Mouse (Mus musculus) hindbrain, embryonic 14.5 days (tissue): ENCODE measurements around the gene Serpina1b. TPM values are rescaled to one million over a fixed set of nuclear protein-coding genes. Genes with fewer than 3 reads are reported as not detected.

ENCODE experiments used
- ATAC-seq: fragments of 200-750 bp; cut with Nextera tagmentation; 2 replicates; pipeline ENCODE4 v1.8.0; 2017; ENCODE audit warnings: moderate number of reproducible peaks, mild to moderate bottlenecking, moderate TSS enrichment, moderate library complexity; ENCODE audit not compliant: low FRiP score
- DNase-seq: peaks from one replicate; pipeline ENCODE4 v3.0.0-alpha.2; 2015; ENCODE audit warnings: low spot score
- H3K27ac ChIP-seq: fragments of 300-500 bp; sonication (generic); 2 replicates; pipeline ENCODE4 v1.5.1; 2014; ENCODE audit warnings: mild to moderate bottlenecking, moderate library complexity
- H3K27me3 ChIP-seq: fragments of 300-500 bp; sonication (generic); 2 replicates; pipeline ENCODE4 v1.6.1; 2014; ENCODE audit warnings: mild to moderate bottlenecking, low read length, mixed read lengths; ENCODE audit not compliant: control insufficient read depth, insufficient read depth
- H3K36me3 ChIP-seq: fragments of 300-500 bp; sonication (generic); replicated peaks from 2 replicates; pipeline ENCODE4 v1.6.1; 2014; ENCODE audit not compliant: control insufficient read depth, insufficient read depth
- H3K4me1 ChIP-seq: fragments of 300-500 bp; sonication (generic); replicated peaks from 2 replicates; pipeline ENCODE4 v1.6.1; 2014; ENCODE audit warnings: antibody characterized with exemption, low read length, mixed read lengths; ENCODE audit not compliant: control insufficient read depth, insufficient read depth
- H3K4me2 ChIP-seq: fragments of 300-500 bp; sonication (generic); replicated peaks from 2 replicates; pipeline ENCODE4 v1.6.1; 2014; ENCODE audit warnings: mild to moderate bottlenecking, moderate library complexity
- H3K4me3 ChIP-seq: fragments of 300-500 bp; sonication (generic); replicated peaks from 2 replicates; pipeline ENCODE4 v1.5.1; 2014; ENCODE audit warnings: mild to moderate bottlenecking, low read length
- H3K9ac ChIP-seq: fragments of 300-500 bp; sonication (generic); 2 replicates; pipeline ENCODE4 v1.6.1; 2014
- H3K9me3 ChIP-seq: fragments of 300-500 bp; sonication (generic); 2 replicates; pipeline ENCODE4 v1.6.1; 2016; ENCODE audit warnings: low read length; ENCODE audit not compliant: control insufficient read depth
- WGBS: fragments of 180-500 bp; shearing (Covaris S2); extraction: QIAGEN DNeasy Blood & Tissue Kit; methylation state at CpG from one replicate; pipeline ENCODE4 v1.1.7; 2014; 5-methylcytosine and 5-hydroxymethylcytosine counted together
- polyA plus RNA-seq: library from polyadenylated mRNA; unstranded; fragments of >200 nt; fragmentation: Nextera tagmentation; extraction: Ambion mirVana; gene quantifications from 2 replicates; pipeline ENCODE4 v1.2.1, GENCODE M21; 2014

Serpina1b gene
- polyA plus RNA-seq, 1 experiment from 2014 or later: not detected

DNA sequence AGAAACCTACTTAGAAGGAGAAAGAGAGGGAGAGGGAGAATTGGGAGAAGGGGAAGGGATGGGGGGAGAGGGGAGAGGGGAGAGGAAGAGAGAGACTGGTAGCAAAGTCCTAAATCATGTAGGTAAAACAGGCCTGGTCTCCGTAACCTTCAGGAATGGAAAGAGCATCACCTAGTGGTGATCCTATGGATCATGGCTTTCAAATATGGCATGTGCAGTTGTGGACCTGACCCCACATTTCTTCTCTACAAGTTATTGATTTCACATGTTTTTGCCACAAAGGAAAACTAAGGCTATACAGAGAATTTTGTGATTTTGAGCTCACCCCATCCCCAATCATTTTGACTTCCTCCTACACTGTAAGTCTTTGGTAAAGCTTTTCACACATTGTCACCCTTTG, 119.8 kb downstream of the Serpina1b start:
- WGBS: 79% methylated on average over 1 of the region's 1 CpGs
- no peaks in the 10 kb centered on the region for H3K27me3 ChIP-seq
- no peaks in the 10 kb centered on the region for H3K4me1 ChIP-seq
- H3K4me2 ChIP-seq: no peak overlapping the region
- DNase-seq (no peak), ATAC-seq (no peak)
- no peak overlapping the region for H3K9ac ChIP-seq
- H3K4me3 ChIP-seq: no peak overlapping the region
- no peak overlapping the region for H3K27ac ChIP-seq
- H3K36me3 ChIP-seq: no peaks in the 10 kb centered on the region
- H3K9me3 ChIP-seq: no peaks in the 10 kb centered on the region

DNA sequence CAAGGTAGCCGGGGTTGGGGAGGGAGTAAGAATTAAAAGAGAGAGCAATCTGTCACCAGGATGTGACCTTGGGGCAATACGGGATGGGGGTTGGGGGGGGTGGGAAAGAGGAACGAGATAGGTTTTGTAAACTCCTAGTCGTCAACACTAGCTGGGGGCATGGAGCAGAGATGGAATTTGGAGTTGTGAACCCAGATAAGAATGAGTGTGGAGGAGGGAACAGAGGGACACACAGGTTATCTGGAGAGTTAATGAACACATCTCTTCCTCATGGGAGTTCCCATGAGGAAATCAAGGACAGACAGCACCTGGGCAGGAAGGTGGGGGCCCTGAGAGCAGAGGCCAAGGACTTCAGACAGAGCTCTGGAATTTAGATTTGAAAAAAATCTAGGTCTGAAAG, 124.1 kb downstream of the Serpina1b start:
- WGBS: 83% methylated on average over 4 of the region's 4 CpGs
- Histone ChIP-seq H3K9ac (no peak overlapping the region), H3K4me1 (no peaks in the 10 kb centered on the region), H3K9me3 (no peaks in the 10 kb centered on the region), H3K27me3 (no peaks in the 10 kb centered on the region), H3K4me3 (no peak overlapping the region), H3K4me2 (no peak overlapping the region), H3K36me3 (no peaks in the 10 kb centered on the region), H3K27ac (no peak overlapping the region)
- DNase-seq (no peak), ATAC-seq (no peak)

DNA sequence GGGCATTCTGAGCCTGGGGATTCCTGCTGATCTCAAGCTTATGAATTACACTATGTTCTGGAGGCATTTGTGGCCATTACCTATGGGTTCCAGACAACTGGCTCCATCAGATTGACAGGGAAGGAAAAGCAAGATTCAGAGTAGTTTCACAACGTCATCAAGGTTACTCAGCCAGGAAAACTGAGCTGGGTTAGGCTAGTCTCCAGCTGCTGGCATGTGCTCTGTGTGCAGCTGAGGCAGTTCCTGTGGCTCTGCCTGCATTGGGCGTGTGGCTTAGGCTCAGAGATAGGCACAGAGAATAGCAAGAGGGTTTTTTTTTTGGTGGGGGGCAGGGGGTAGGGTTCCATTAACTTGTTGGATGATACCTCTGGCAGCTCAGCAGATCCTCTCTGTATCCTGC, 124.6 kb downstream of the Serpina1b start:
- no peaks in the 10 kb centered on the region for H3K27me3 ChIP-seq
- no peak overlapping the region for H3K27ac ChIP-seq
- no peaks in the 10 kb centered on the region for H3K9me3 ChIP-seq
- H3K9ac ChIP-seq: no peak overlapping the region
- no peak overlapping the region for H3K4me2 ChIP-seq
- no peak overlapping the region for H3K4me3 ChIP-seq
- H3K4me1 ChIP-seq: no peaks in the 10 kb centered on the region
- H3K36me3 ChIP-seq: no peaks in the 10 kb centered on the region
- WGBS: 76% methylated on average over 2 of the region's 2 CpGs
- DNase-seq (no peak), ATAC-seq (no peak)

- ATAC-seq (no peak), DNase-seq (no peak)
- Histone ChIP-seq H3K27me3 (no peaks in the 10 kb centered on the region), H3K27ac (no peak overlapping the region), H3K4me3 (no peak overlapping the region), H3K9me3 (no peaks in the 10 kb centered on the region), H3K36me3 (no peaks in the 10 kb centered on the region), H3K9ac (no peak overlapping the region), H3K4me2 (no peak overlapping the region), H3K4me1 (no peaks in the 10 kb centered on the region)
- WGBS: 85% methylated on average over 4 of the region's 4 CpGs
Measured at GRCm38 (mm10) chr12:103700144-103700750, 129.9 kb downstream of the Serpina1b start.

DNA sequence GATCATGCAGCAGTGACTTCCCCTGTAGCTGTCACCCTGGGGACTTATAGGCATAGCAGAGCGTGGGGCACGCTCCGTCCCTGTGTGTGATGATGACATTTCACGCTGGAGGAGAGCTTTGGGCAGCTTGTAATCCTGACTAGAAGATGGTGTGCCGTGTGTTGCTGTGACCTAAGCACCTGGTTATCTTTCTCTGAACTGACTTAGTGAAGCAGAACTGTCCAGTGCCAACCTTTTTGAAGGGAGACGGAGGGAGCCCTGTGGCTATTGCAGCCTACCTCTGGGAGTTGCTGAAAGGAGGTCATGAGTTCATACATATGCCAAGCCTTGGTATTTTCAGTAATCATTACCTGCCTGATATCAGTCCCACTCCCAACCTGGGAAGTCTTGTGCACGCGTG, 134.7 kb downstream of the Serpina1b start, which contains the start of gene Serpina1f:
TSS of gene Serpina1f (minus strand) at position 101 of the 400 bp plus-strand sequence.
- Histone ChIP-seq H3K27ac (no peak within 1 kb of the TSS), H3K9ac (no peak within 1 kb of the TSS), H3K27me3 (no peaks in the 10 kb centered on the region), H3K4me1 (no peaks in the 10 kb centered on the region), H3K36me3 (no peaks in the 10 kb centered on the region), H3K4me3 (no peak within 1 kb of the TSS), H3K9me3 (no peaks in the 10 kb centered on the region), H3K4me2 (no peak within 1 kb of the TSS)
- WGBS: 88% methylated on average over 8 of the region's 8 CpGs
- no peak for ATAC-seq
- no peak for DNase-seq

DNA sequence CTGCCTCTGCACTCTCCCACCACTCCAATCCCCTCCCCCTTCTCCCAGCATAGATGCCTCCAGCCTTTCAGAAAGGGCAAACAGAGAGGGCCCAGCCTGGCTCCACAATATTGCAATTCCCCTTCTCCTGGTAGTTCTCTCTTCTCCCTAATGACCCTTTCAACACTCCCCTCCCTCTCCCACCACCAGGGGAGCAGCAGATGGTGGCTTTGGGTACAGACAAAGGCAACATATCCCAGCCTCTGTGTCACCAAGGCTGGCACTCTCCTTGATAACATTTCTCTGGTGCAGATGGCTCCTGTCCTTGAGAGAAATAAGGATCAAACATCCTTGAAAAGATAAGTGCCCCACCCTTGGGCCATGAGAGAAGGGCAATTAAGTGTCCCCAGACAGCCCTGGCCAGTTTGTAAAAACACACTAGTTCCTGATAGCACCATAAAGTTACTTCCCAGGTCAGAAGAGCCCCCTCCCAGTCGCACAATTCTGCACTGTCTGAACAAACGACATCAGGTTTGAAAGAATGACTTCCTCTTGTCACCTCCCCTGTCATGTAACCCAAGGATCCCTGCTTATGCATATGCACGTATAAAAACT, 141.9 kb downstream of the Serpina1b start:
- ATAC-seq (no peak), DNase-seq (no peak)
- no peak overlapping the region for H3K27ac ChIP-seq
- no peak overlapping the region for H3K4me3 ChIP-seq
- H3K27me3 ChIP-seq: no peaks in the 10 kb centered on the region
- H3K36me3 ChIP-seq: no peaks in the 10 kb centered on the region
- no peaks in the 10 kb centered on the region for H3K9me3 ChIP-seq
- no peaks in the 10 kb centered on the region for H3K4me1 ChIP-seq
- H3K9ac ChIP-seq: no peak overlapping the region
- H3K4me2 ChIP-seq: no peak overlapping the region
- 69% methylated on average over 3 of the region's 3 CpGs for WGBS

DNA sequence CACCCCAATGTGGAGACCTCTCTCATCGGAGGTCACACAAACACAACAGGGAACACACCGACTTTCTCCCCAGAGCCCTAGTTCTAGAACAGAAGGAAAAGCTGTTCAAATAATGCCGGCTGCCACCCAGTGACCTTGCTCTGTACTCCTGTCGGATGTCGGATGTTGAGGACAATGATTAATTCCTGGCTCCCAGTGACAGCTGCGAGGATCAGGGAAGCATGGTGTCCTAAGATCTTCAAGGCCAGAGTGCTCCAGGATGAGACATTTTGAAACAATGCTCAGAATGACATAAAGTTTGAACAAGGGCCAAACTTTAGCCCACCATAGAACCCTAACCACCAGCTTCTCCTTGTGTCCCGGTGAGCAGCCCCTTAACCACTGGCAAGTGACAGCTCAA, 143.2 kb downstream of the Serpina1b start:
- Histone ChIP-seq H3K4me2 (no peak overlapping the region), H3K27ac (no peak overlapping the region), H3K4me1 (no peaks in the 10 kb centered on the region), H3K36me3 (no peaks in the 10 kb centered on the region), H3K9ac (no peak overlapping the region), H3K9me3 (no peaks in the 10 kb centered on the region), H3K4me3 (no peak overlapping the region), H3K27me3 (no peaks in the 10 kb centered on the region)
- ATAC-seq: no peak
- WGBS: 55% methylated on average over 7 of the region's 7 CpGs
- DNase-seq: no peak

GRCm38 (mm10) chr12:103686050-103686449, 144.1 kb downstream of the Serpina1b start:
- Histone ChIP-seq H3K9ac (no peak overlapping the region), H3K4me3 (no peak overlapping the region), H3K27ac (no peak overlapping the region), H3K4me2 (no peak overlapping the region), H3K9me3 (no peaks in the 10 kb centered on the region), H3K27me3 (no peaks in the 10 kb centered on the region), H3K36me3 (no peaks in the 10 kb centered on the region), H3K4me1 (no peaks in the 10 kb centered on the region)
- ATAC-seq: no peak
- no peak for DNase-seq
- 84% methylated on average over 3 of the region's 3 CpGs for WGBS

- Histone ChIP-seq H3K27ac (no peak overlapping the region), H3K4me2 (no peak overlapping the region), H3K4me1 (no peaks in the 10 kb centered on the region), H3K4me3 (no peak overlapping the region), H3K27me3 (no peaks in the 10 kb centered on the region), H3K9me3 (no peaks in the 10 kb centered on the region), H3K9ac (no peak overlapping the region), H3K36me3 (no peaks in the 10 kb centered on the region)
- ATAC-seq: no peak
- DNase-seq: no peak
- WGBS: 88% methylated on average over 3 of the region's 3 CpGs
Measured at GRCm38 (mm10) chr12:103685386-103685785, 144.8 kb downstream of the Serpina1b start.

GRCm38 (mm10) chr12:103683775-103684174, 146.4 kb downstream of the Serpina1b start:
- 71% methylated on average over 4 of the region's 4 CpGs for WGBS
- H3K4me3 ChIP-seq: no peak overlapping the region
- no peaks in the 10 kb centered on the region for H3K4me1 ChIP-seq
- no peak overlapping the region for H3K9ac ChIP-seq
- H3K36me3 ChIP-seq: no peaks in the 10 kb centered on the region
- no peaks in the 10 kb centered on the region for H3K27me3 ChIP-seq
- ATAC-seq (no peak), DNase-seq (no peak)
- H3K4me2 ChIP-seq: no peak overlapping the region
- no peaks in the 10 kb centered on the region for H3K9me3 ChIP-seq
- no peak overlapping the region for H3K27ac ChIP-seq
